Mouse (Mus musculus) thymus, adult 18-20 months (tissue): Measurements from ENCODE around the gene Ppef2.

Experiments
- DNase-seq, 2 experiments: peaks; one replicate each; pipeline ENCODE4 v3.0.0; 2022; ENCODE audit warnings: mixed read lengths in 2 of 2

The Ppef2 gene

DNA sequence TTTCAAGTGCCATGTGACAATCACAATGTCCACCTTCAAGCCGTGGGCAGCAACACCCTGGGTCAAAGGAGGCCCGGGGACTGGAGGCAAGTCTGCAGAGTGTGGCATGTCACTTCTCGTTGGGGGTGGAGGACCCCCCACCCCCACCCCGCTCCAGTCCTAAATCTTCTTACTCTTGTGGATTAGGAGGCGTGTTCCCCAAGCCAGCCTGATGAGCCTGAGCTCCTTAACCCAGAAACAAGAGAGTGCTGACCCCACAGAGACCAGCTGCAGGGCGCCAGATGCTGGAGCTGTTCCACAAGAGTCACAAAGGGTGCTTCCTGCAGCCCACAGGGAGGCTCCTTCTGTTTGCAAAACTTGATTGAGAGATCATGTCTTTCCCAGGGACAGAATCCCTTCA, at the start of gene Ppef2:
Ppef2 (minus strand) TSS at position 61 of the 400 bp plus-strand sequence.
- DNase-seq: no peak

GRCm38 (mm10) chr5:92304291-92304690, 48.2 kb upstream of the Ppef2 start:
- no peak for DNase-seq

GRCm38 (mm10) chr5:92302149-92302840, 46.2 kb upstream of the Ppef2 start:
- DNase-seq: no peak

- DNase-seq: no peak
These were observed 38.4 kb upstream of the Ppef2 start for GRCm38 (mm10) chr5:92294525-92294924.

GRCm38 (mm10) chr5:92291652-92292414, 35.8 kb upstream of the Ppef2 start:
- no peak for DNase-seq

DNA sequence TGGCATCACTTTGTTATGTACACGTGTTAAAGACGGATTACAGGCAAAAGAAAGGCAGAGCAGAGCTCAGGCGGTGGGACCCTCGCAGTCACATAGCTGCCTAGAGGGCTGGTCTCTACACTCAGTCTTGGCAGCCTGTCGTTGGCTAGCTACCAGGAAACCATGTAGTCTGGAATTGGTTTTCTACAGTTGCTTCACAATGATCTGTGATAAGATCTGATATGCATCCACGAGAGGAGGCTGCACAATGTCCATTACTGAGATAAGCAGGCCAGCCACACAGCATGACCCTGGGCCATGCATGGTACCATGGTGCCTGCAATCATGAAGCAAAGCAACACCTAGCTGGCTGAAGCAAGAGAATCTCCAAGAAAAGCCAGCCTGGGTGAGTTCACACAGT, 31.8 kb upstream of the Ppef2 start:
- no peak for DNase-seq

DNA sequence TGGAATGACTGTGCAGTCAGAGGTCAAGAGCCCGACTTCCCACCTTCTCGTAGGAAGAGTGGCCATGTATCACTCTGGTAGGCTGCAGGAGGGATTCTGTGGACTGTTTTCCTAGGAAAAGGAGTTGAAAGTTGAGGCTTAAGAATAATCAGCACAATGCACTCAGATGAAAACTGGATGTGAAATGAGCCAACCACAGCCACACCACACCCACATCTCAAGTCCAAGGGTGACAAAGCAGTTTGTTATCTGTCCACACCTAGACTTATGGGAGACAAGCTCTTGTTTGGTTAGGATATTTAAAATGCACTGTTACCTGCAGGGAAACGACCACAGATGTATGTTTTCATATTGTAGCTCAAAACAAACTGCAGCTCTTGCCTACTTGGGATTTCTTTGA, 27.0 kb upstream of the Ppef2 start:
- DNase-seq: no peak

DNA sequence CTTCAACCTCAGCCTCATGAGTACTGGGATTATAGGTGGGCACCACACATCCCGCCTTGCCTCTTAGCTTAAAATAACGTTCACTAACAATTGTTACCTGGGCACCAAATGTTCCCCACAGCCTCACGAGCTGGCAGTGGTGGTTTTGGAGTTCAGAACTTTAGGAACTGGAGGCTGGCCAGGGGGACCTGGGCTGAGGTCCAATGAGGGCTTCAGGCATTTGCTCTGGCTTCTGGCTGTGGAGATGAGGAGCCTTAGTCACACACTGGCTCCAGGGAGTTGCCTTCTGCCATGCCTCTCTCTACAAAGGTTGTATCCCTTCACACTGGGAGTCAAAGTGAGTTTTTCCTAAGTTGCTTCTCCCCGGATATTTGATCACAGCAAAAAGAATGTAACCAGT, 26.5 kb upstream of the Ppef2 start:
- no peak for DNase-seq

DNA sequence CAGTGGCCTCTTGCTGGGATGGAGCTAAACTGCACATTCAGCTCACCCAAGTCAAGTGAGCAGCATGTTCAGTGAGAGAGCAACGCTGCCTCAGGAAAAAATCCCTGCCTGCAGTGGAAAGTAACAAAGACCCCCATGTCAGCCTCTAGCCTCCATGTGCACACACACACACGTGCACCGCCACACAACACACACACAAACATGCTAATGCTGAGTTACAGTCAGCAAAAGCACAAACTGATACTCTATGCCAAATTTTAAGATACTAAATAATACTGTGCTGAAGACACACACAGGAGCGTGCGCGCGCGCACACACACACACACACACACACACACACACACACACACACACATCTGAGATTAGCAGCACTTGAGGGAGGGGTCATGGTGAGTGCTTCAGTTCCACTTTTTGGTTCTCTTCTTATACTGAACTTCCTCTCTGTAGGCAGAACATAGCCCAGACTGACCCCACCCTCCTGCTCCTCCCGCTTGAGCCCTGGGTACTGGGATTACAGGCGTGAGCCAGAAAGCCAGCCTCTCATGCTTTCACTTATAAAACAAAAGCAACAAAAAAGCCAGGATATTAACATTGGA, 23.0 kb upstream of the Ppef2 start:
- DNase-seq: no peak

DNA sequence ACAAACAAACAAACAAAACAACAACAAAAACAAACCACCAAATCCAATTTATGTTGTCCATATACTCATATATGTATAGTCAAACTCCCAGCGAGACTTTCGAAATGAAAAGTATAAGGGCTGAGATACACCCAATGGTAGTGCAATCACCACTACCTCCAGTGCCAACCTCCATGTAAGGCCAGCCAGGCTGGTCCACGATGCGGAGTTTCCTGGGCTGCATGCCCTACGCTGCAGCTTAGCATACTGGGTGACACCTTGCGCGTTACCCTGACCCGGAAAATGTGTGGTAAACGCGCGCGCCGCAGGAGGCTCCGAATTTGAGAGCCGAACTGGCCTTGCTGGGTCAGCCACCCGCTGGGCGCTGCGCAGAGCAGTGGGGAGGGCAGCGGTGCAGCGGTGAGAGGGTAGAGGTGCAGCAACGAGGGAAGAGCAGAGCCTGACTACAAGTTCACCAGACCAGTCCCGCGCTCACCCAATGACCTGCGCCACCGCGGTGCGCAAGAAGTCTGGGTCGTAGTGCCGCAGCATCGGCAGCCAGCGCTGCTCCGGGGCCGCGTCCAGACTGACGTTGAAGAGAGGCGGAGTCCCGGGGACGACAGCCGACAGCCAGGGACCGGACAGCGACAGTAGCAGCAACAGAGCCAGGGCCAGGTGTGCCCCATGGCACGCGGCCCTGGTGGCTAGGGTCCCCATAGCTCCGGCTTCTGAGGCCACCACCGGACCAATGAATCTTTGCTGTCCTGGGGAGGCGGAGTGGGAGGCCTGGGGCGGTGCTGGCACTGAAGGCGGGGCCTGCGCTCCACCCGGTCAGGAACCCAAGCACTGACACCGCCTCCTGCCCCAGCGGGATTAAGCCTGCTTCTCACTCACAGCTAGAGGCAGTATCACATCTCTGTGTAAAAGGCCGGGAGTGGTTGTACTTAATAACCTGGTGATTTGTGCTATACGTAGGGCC, 21.6 kb upstream of the Ppef2 start, which contains the start of gene Naaa:
Naaa (minus strand) TSS at position 734 of the 958 bp plus-strand sequence.
- DNase-seq: peak; percentile 77

GRCm38 (mm10) chr5:92270496-92270895, 14.4 kb upstream of the Ppef2 start:
- DNase-seq: no peak

- DNase-seq: no peak
These were observed 7.8 kb upstream of the Ppef2 start for GRCm38 (mm10) chr5:92263761-92264359.

GRCm38 (mm10) chr5:92262646-92263045, 6.6 kb upstream of the Ppef2 start:
- DNase-seq: no peak

DNA sequence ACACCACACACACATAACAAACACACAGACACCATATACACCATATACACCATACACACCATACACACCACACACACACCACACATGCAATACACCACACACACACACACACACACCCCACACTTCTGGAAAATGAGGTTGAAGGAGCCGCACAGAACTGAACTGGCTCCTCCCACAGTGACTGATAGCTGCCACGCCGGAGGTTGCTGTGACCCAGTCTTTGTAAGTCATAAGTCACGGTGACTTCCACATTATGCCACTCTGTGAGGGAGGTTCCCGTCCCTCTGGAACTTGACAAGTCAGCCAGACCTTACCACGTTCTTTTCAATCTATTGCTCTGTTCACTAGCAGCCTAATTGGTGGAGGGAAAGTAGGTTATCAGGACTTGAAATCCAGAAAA, 1.6 kb downstream of the Ppef2 start:
- no peak for DNase-seq

GRCm38 (mm10) chr5:92252797-92253343, 3.2 kb downstream of the Ppef2 start:
- DNase-seq: no peak

GRCm38 (mm10) chr5:92252031-92252430, 4.0 kb downstream of the Ppef2 start:
- no peak for DNase-seq

- DNase-seq: no peak
These were observed 7.5 kb downstream of the Ppef2 start for GRCm38 (mm10) chr5:92248614-92249013.

- DNase-seq: peak; percentile 32 to 64
These were observed 10.6 kb downstream of the Ppef2 start for GRCm38 (mm10) chr5:92245483-92245882.

DNA sequence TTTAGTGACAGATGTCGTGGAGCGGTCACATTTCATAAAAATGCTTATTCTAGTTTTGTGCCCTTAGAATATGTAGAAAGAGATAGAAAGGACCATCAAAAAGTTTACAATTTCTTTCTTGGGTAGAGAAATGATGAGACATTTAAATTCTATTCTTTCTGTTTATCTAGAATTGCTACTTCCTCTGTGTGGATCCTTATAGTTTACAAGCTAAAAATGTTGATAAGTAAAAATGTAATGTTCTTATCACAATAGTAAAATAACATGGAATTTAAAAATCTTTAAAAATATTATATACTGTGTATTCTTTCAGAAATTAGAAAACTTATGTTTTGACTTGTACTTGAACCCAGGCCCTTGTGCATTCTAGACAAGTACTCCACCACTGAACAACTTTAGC, 11.2 kb downstream of the Ppef2 start:
- DNase-seq: no peak

GRCm38 (mm10) chr5:92240769-92241168, 15.3 kb downstream of the Ppef2 start:
- DNase-seq: no peak

DNA sequence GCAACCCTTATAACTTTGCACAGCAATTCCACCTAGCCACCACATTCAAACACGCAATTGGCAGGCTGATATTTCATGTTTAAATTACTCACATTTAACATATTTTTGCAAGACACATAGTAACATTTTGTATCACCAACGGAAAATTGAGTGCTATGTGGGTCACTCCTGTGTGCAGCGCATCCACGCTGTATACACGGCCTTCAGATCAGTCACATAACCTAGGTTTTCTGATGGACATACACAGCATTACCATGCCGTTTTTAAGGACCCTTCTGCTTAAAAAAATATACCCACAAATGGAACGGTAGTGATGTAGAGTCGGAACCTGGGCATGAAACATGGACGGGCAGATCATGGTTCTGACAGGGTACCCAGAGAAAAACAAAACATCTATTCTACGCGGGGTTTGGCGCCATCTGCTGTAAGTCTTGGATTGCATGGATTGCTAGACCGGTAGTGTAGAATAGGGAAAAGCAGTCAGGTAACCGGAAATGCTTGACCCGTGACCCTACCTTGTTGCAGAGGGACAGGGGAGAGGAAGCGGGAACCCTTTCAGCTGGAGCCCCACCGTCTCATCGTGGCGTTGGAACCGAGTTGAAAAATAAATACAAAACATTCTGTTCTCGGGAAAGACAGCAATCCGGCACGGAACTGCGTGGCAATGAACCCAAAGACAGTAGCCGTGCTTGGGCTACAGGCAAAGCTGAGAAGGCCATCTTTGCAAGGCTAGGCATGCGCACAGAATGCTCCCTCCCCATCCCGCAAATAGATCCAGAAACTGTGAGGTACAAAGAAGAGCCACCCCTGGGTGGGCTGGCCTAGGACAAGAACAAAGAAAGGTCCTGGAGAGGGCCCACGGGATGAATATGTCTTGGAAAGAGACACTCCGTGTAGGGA, 16.5 kb downstream of the Ppef2 start:
- peak; percentile 26 to 33 for DNase-seq
